Mouse (Mus musculus) heart, embryonic 15.5 days (tissue): Measurements from ENCODE around the gene Srbd1. TPM values are rescaled to one million over a fixed set of nuclear protein-coding genes. Genes with fewer than 3 reads are reported as not detected.

ENCODE experiments used
- ATAC-seq: fragments of 200-750 bp; cut with Nextera tagmentation; replicated peaks from 2 replicates; pipeline ENCODE4 v1.8.0; 2017; ENCODE audit warnings: low read depth, moderate TSS enrichment; ENCODE audit not compliant: insufficient number of reproducible peaks, insufficient read depth, low FRiP score
- H3K27ac ChIP-seq: fragments of 300-500 bp; sonication (generic); 2 replicates; pipeline ENCODE4 v1.5.1; 2015; ENCODE audit warnings: mild to moderate bottlenecking, inconsistent platforms
- H3K27me3 ChIP-seq: fragments of 300-500 bp; sonication (generic); 2 replicates; pipeline ENCODE4 v1.6.1; 2015; ENCODE audit warnings: inconsistent platforms
- H3K36me3 ChIP-seq: fragments of 300-500 bp; sonication (generic); 2 replicates; pipeline ENCODE4 v1.6.1; 2015; ENCODE audit warnings: mild to moderate bottlenecking, inconsistent platforms
- H3K4me1 ChIP-seq: fragments of 300-500 bp; sonication (generic); replicated peaks from 2 replicates; pipeline ENCODE4 v1.6.1; 2015; ENCODE audit warnings: inconsistent platforms
- H3K4me2 ChIP-seq: fragments of 300-500 bp; sonication (generic); 2 replicates; pipeline ENCODE4 v1.6.1; 2015; ENCODE audit warnings: inconsistent platforms, mild to moderate bottlenecking, moderate library complexity
- H3K4me3 ChIP-seq: fragments of 300-500 bp; sonication (generic); 2 replicates; pipeline ENCODE4 v1.5.1; 2015; ENCODE audit warnings: mild to moderate bottlenecking, inconsistent platforms
- H3K9ac ChIP-seq: fragments of 300-500 bp; sonication (generic); 2 replicates; pipeline ENCODE4 v1.6.1; 2015; ENCODE audit warnings: mild to moderate bottlenecking, inconsistent platforms
- H3K9me3 ChIP-seq: fragments of 300-500 bp; sonication (generic); replicated peaks from 2 replicates; pipeline ENCODE4 v1.6.1; 2016; ENCODE audit warnings: inconsistent platforms
- WGBS: fragments of 180-500 bp; shearing (Covaris S2); methylation state at CpG from one replicate; pipeline ENCODE4 v1.1.7; 2015; ENCODE audit warnings: mixed read lengths; 5-methylcytosine and 5-hydroxymethylcytosine counted together
- polyA plus RNA-seq: library from polyadenylated mRNA; unstranded; fragments of >200 nt; fragmentation: Nextera tagmentation; extraction: Ambion mirVana; gene quantifications from 2 replicates; pipeline ENCODE4 v1.2.1, GENCODE M21; 2015

Gene Srbd1
- polyA plus RNA-seq, 1 experiment from 2014 or later = 9.5 TPM

DNA sequence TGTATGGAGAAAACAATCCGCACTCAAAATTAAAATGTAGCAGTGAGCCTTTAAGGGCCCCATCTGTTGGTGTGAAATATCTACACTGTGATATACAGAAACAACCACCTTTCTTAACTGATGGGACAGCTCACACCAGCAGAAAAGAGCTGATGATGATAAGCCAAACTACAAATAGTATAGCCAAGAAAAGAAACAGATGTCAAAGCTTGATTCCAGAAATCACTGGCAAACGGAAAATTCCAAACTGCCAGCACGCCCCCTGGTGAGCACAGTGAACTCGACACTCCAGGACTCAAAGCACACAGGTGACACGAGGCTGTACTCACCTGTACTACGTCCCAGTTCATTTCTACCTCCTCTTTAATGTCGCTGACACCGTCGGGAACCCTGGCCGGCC lies 9.1 kb downstream of the Srbd1 start:
- no peaks in the 10 kb centered on the region for H3K27me3 ChIP-seq
- no peaks in the 10 kb centered on the region for H3K4me1 ChIP-seq
- peaks cover 29% of the 10 kb centered on the region for H3K36me3 ChIP-seq
- H3K4me3 ChIP-seq = no peak overlapping the region
- H3K27ac ChIP-seq = no peak overlapping the region
- WGBS = 80% methylated on average over 10 of the region's 10 CpGs
- no peak for ATAC-seq
- no peak overlapping the region for H3K9ac ChIP-seq
- no peak overlapping the region for H3K4me2 ChIP-seq
- H3K9me3 ChIP-seq = no peaks in the 10 kb centered on the region

DNA sequence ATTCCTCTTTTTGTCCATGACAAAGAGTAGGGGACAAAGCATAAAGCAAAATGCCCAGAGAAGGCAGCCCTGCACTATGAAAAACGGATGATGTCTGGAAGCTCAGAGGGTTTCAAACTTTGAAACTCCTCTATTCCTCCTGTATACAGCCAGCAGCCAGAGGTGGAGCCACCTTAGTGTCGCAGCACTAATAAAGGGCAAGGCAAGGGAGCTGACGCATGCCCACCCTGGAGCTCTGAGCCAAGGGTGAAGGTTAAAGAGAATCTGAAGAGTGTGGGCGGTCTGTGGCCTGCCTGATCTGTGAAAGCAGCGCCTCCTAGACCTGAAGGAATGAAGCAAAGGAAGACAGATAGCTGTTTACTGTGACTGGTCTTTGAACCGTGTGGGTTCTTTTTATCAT lies 10.5 kb downstream of the Srbd1 start:
- H3K27me3 ChIP-seq = no peaks in the 10 kb centered on the region
- no peak overlapping the region for H3K27ac ChIP-seq
- H3K4me1 ChIP-seq = no peaks in the 10 kb centered on the region
- WGBS = 72% methylated on average over 6 of the region's 6 CpGs
- H3K36me3 ChIP-seq = peaks cover 29% of the 10 kb centered on the region
- H3K4me2 ChIP-seq = no peak overlapping the region
- no peaks in the 10 kb centered on the region for H3K9me3 ChIP-seq
- H3K4me3 ChIP-seq = no peak overlapping the region
- ATAC-seq = no peak
- H3K9ac ChIP-seq = no peak overlapping the region

DNA sequence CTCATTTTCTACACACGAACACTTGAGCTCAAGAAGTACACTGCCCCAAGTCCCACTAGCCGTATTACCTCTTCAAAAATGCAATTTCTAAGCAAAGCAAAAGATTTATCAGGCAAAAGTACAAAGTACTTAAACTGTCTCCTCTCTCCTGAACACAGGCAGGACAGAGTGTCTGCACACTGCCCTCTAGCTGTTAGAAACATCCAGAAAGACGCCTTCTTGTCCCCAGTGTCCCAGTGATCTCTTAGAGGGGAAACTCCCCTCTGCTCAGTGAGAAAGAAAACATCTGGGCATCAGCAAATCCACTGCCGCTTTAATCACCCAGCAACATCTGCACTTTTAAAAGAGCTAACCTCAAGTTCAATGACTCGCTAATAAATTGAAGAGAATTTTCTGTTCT lies 12.4 kb downstream of the Srbd1 start:
- WGBS = 69% methylated on average over 5 of the region's 5 CpGs
- no peak for ATAC-seq
- Histone ChIP-seq H3K27ac (no peak overlapping the region), H3K4me1 (no peaks in the 10 kb centered on the region), H3K27me3 (no peaks in the 10 kb centered on the region), H3K36me3 (peaks cover 26% of the 10 kb centered on the region), H3K4me3 (no peak overlapping the region), H3K4me2 (no peak overlapping the region), H3K9ac (no peak overlapping the region), H3K9me3 (no peaks in the 10 kb centered on the region)

DNA sequence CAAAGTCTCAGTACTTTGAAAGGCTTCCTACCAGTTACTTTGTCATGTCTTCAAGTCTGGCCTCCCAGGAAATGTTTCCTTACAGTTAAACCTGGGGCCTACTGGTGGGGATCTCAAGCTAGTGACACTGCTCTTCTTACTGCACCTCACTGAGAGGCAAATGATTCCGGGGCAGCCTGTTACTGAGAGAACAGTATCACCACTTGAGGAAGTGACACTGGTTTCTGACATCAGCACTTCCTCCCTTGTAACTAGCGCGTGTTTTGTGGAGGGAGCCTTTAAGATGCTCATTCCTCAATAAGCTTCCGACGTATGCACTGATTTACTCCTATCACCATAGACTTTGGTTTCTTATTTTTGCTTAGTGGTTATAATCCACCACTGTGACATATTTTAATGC lies 16.8 kb downstream of the Srbd1 start:
- no peak overlapping the region for H3K27ac ChIP-seq
- 82% methylated on average over 5 of the region's 5 CpGs for WGBS
- H3K36me3 ChIP-seq = peaks cover 22% of the 10 kb centered on the region; the same call in 1 of the 2 replicates
- H3K9ac ChIP-seq = no peak overlapping the region
- H3K27me3 ChIP-seq = no peaks in the 10 kb centered on the region
- no peak overlapping the region for H3K4me2 ChIP-seq
- H3K9me3 ChIP-seq = no peaks in the 10 kb centered on the region
- no peaks in the 10 kb centered on the region for H3K4me1 ChIP-seq
- H3K4me3 ChIP-seq = no peak overlapping the region
- ATAC-seq = no peak

DNA sequence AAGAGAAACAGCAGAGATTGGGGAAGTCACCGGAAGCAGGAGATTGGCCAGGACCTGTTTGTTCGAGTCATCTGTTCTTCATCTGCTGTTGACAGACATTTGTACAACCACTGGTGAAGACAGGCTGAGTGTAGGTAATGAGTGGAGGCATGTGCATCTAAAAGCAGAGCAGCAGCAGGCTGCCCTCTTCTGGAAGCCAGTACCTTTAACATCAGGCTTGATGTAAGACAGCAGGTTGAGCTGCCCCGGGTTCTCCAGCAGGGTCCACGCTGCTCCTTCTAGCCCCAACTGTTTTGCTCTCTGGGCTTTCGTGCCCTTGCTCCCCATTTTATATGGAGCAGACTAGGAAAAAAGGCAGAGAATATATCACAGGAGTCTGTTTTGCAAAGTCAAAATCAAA lies 19.1 kb downstream of the Srbd1 start:
- Histone ChIP-seq H3K9ac (no peak overlapping the region), H3K36me3 (peaks cover 25% of the 10 kb centered on the region; the same call in 1 of the 2 replicates), H3K4me3 (no peak overlapping the region), H3K4me2 (no peak overlapping the region), H3K27me3 (no peaks in the 10 kb centered on the region), H3K27ac (no peak overlapping the region), H3K9me3 (no peaks in the 10 kb centered on the region), H3K4me1 (no peaks in the 10 kb centered on the region)
- ATAC-seq = no peak
- 48% methylated on average over 5 of the region's 5 CpGs for WGBS

DNA sequence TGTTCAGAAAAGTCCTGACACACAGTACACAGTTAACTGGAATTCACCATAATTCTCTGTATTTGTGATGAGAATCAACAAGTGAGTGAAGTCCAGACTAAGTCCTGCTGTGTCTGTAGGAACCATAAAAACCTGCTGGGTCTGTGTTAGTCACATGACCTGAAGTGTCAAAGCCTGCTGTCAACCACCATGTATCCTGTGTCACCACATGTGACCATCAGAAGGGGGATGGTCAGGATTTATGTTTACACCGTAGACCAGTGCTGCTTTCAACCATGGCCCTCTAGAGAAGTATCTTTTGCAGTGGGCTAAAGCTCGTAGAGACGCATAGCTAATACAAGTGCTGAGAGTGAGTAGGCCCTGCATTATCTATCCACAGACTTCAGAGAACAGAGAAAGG lies 21.8 kb downstream of the Srbd1 start:
- Histone ChIP-seq H3K4me2 (no peak overlapping the region), H3K9ac (no peak overlapping the region), H3K27me3 (no peaks in the 10 kb centered on the region), H3K9me3 (no peaks in the 10 kb centered on the region), H3K4me1 (no peaks in the 10 kb centered on the region), H3K27ac (no peak overlapping the region), H3K36me3 (peaks cover 23% of the 10 kb centered on the region), H3K4me3 (no peak overlapping the region)
- no peak for ATAC-seq
- WGBS = 85% methylated on average over 3 of the region's 3 CpGs

DNA sequence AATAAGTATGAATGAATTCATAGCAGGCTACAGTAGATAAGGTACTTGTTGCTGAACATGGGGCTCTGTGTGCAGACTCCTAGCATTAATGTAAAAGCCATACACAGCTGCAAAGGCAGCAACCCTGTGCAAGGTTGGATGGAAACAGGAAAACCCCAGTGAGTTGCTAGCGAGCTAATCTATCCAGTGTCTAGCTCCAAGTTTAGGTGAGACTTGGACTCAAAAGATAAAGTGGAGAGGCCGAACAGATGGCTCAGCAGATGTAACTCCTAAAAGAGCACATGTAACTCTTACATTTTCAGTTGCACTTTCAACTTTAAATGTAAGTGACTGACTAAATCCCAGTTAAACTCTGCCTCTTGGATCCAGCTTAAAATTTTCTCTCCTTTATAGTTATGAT lies 48.1 kb downstream of the Srbd1 start:
- no peak overlapping the region for H3K9ac ChIP-seq
- peaks cover 17% of the 10 kb centered on the region; the same call in 1 of the 2 replicates for H3K36me3 ChIP-seq
- no peak for ATAC-seq
- H3K27me3 ChIP-seq = no peaks in the 10 kb centered on the region
- no peak overlapping the region for H3K4me2 ChIP-seq
- H3K27ac ChIP-seq = no peak overlapping the region
- 60% methylated on average over 2 of the region's 2 CpGs for WGBS
- no peaks in the 10 kb centered on the region for H3K4me1 ChIP-seq
- no peak overlapping the region for H3K4me3 ChIP-seq
- H3K9me3 ChIP-seq = no peaks in the 10 kb centered on the region

DNA sequence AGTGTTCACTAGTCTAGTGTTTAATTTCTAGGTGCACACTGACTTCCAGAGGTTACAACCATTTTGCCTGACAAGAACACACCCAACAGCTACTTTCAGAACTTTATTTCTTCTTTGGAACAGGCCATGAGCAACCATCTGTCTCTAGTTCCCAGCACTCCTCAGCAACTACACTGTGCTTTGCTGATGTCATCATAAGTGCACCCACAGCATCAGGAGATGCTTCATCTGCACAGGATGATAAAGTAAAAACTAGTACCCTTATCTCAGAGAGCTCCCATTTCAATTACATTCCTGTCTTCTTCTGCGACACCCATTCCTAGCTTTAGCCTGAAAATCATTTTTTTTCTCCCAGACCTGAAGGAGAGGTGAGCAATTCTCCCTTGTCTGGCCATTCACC lies 51.9 kb downstream of the Srbd1 start:
- Histone ChIP-seq H3K9ac (no peak overlapping the region), H3K4me1 (no peaks in the 10 kb centered on the region), H3K36me3 (peaks cover 7% of the 10 kb centered on the region; the same call in 1 of the 2 replicates), H3K4me3 (no peak overlapping the region), H3K9me3 (no peaks in the 10 kb centered on the region), H3K4me2 (no peak overlapping the region), H3K27ac (no peak overlapping the region), H3K27me3 (no peaks in the 10 kb centered on the region)
- ATAC-seq = no peak
- WGBS = 83% methylated on average over 1 of the region's 1 CpGs

DNA sequence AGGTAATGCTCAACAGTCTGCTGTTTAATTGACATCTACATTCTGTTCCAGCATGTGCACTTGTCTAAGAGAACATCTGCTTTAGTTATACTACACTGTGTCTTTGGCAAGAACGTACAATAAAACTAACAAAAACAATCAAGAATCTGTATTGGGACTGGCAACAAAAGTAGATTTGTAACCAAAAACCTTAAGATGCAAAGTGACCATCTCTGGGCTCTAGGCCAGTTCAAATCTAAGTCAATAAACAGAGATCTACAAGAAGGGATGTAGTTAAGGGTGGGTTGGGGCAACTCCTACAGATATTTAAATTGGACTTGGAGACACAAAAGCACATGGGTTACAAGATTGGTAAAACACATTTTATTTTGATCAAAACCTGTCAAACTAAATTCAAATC lies 53.3 kb downstream of the Srbd1 start:
- H3K9ac ChIP-seq = no peak overlapping the region
- no peak overlapping the region for H3K4me3 ChIP-seq
- no peaks in the 10 kb centered on the region for H3K4me1 ChIP-seq
- H3K27ac ChIP-seq = no peak overlapping the region
- H3K4me2 ChIP-seq = no peak overlapping the region
- 0 out of 2 replicates have a peak, but pooled peaks cover 4% of the 10 kb centered on the region for H3K36me3 ChIP-seq
- no peaks in the 10 kb centered on the region for H3K27me3 ChIP-seq
- 75% methylated on average over 1 of the region's 1 CpGs for WGBS
- no peak for ATAC-seq
- H3K9me3 ChIP-seq = no peaks in the 10 kb centered on the region

DNA sequence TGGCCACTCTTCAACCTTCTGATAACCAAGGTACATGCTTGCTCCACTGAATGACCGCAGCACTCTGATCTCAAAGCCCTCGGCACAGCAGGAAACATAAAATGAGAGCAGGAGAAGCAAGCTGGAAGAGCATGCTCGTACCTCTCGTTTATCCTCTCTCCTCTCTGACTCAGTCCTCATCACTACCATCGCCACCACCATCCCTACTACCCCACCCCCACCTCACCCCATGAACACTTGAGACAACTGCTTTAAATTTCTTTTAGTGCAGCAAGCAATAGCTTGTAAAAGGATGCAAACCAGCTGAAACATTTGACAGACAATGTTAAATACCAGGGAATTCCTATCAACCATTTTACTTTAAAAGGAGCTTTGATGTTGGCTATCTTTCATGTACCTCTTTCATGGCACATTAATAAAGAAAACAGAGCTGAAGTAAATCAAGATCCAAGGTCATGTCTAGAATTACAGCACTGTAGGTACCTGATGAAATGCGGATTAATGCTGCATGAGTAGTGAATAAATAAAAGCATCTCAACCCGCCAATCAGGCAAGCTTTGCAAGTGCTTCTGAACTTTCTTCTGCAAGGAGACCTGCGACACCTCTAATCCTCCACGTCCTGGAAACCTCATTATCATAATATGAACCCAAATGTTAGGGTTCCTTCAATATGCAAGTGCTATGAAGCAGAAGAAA lies 54.9 kb downstream of the Srbd1 start:
- Histone ChIP-seq H3K4me3 (no peak overlapping the region), H3K4me1 (no peaks in the 10 kb centered on the region), H3K9me3 (no peaks in the 10 kb centered on the region), H3K9ac (no peak overlapping the region), H3K4me2 (no peak overlapping the region), H3K36me3 (no peaks in the 10 kb centered on the region), H3K27ac (no peak overlapping the region), H3K27me3 (no peaks in the 10 kb centered on the region)
- ATAC-seq = no peak
- 63% methylated on average over 9 of the region's 9 CpGs for WGBS

DNA sequence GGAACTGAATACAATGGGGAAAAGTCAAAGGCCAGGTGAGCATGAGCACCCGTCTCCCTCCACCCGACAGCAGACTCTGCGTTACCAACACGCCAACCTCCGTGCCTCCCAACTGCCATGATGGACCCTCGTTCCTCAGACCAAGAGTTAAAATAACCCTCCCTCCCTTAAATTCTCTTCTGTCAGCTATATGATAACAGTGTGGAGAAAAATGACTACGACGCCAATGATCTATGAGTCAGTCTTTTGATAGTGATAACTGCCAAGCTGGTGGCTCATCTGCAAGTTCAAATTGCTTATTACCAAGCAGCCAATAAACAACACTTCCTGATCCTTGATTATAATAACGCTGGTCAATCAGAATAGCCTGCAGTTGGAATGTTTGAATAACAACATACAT lies 57.1 kb downstream of the Srbd1 start:
- no peak overlapping the region for H3K4me3 ChIP-seq
- no peaks in the 10 kb centered on the region for H3K9me3 ChIP-seq
- no peak for ATAC-seq
- WGBS = 80% methylated on average over 9 of the region's 9 CpGs
- no peak overlapping the region for H3K27ac ChIP-seq
- H3K36me3 ChIP-seq = no peaks in the 10 kb centered on the region
- H3K9ac ChIP-seq = no peak overlapping the region
- no peak overlapping the region for H3K4me2 ChIP-seq
- no peaks in the 10 kb centered on the region for H3K27me3 ChIP-seq
- no peaks in the 10 kb centered on the region for H3K4me1 ChIP-seq

DNA sequence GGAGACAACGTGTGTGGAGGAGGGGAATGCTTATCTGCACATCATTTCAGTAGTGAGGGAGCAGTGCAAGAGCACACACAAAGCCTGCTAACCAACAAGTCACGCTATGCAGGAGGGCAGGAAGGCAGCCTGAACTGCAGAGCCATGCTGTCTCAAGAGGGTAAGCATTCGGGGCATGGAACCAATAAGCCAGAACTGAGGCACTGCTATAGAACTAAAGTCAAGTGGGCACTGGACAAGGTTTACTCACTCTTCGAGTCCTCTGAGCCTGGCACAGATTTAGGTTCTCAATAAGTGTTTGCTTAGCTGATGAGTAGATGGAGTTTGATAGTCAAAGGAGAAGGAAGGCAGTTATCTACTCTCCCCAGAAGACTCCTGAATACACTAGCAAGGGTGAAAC lies 58.8 kb downstream of the Srbd1 start:
- H3K9me3 ChIP-seq = no peaks in the 10 kb centered on the region
- no peaks in the 10 kb centered on the region for H3K27me3 ChIP-seq
- WGBS = 63% methylated on average over 4 of the region's 4 CpGs
- H3K4me1 ChIP-seq = no peaks in the 10 kb centered on the region
- no peak for ATAC-seq
- H3K27ac ChIP-seq = no peak overlapping the region
- no peak overlapping the region for H3K4me3 ChIP-seq
- no peaks in the 10 kb centered on the region for H3K36me3 ChIP-seq
- no peak overlapping the region for H3K9ac ChIP-seq
- H3K4me2 ChIP-seq = no peak overlapping the region
